Mouse (Mus musculus): ENCODE results near the gene Plrg1. TPM values are rescaled to one million over a fixed set of nuclear protein-coding genes. Genes with fewer than 3 reads are reported as not detected.

Gene Plrg1
- polyA plus RNA-seq (2016; fragmentation: Nextera tagmentation; extraction: Ambion mirVana): 115 and 118 TPM in 2 replicates

DNA sequence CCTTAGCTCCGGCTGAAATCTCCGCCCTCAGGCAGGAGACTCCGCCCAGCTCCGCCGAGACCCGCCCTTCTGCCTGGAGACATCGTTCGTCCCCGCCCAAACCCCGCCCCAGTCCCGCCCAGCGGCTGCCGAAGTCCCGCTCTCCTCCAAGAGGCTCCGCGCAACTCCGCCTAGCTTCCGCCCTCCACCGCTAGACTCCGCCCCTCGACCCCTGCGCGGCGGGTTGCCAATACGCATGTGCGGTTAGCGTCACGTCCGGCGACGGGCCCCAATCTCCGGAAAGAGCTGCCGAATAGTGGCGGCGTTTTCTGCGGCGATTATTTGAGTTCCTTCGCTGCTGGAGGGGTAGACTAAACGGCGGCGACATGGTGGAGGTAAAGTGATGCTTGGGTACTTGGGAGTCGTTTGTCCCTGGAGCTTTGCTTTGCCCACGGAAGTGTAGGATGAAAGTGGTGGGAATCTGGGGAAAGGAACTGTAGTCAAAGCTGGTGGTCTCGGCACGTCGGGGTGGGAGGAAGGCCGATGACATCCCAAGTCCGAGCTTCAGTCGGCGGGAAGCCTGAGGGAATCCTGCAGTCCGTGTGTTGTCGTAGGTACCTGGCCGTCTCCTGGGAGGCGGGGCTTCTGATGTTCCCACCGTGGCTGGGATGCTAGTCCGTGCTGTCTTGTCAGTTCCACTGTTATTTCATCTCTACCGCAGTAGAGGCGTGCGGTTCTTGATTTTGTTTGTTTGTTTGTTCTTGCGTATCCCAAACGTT lies at the start of gene Plrg1:
Gene Plrg1, plus strand, starts transcription at position 242 of the 758 bp plus-strand sequence.
- H3K36me3 ChIP-seq (replicated peaks): peaks cover 26% of the 10 kb centered on the region
- peak within 1 kb of the TSS; percentile 81 for H3K4me3 ChIP-seq (replicated peaks)
- peak within 1 kb of the TSS; percentile 76 for H3K9ac ChIP-seq
- H3K4me1 ChIP-seq: peaks cover 11% of the 10 kb centered on the region
- peak; percentile 99 for ATAC-seq (ENCODE audit: low FRiP score)
- no peaks in the 10 kb centered on the region for H3K27me3 ChIP-seq
- peak within 1 kb of the TSS; percentile 65 for H3K27ac ChIP-seq
- no peaks in the 10 kb centered on the region for H3K9me3 ChIP-seq
- peak within 1 kb of the TSS; percentile 83 for H3K4me2 ChIP-seq
- WGBS: under 1% methylated on average over 59 of the region's 61 CpGs

DNA sequence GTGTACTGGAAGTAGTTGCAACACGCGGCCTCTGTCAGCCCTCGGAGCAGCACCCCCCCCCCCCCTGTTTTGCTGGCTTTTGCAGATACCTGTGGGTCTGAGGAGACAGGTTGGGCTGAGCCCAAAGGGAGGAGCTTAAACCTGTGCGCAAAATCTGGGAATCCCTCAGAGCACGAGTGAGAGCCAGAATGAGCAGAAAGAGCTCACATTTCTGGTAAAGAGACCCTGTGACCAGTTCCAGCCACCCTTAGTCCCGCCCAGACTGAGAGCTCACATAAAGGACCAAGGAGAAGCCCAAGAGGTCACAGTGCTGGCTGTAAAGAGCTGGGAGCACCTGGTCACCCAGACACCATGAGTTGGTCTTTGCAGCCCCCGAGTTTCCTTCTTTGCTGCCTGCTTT lies 47.8 kb upstream of the Plrg1 start, which contains the start of gene Fgg:
Gene Fgg, plus strand, starts transcription at position 168 of the 400 bp plus-strand sequence.
- Histone ChIP-seq H3K27me3 (no peaks in the 10 kb centered on the region; the same call in 1 of the 2 replicates), H3K9ac (no peak within 1 kb of the TSS), H3K36me3 (replicated peaks) (no peaks in the 10 kb centered on the region), H3K4me2 (no peak within 1 kb of the TSS), H3K4me3 (replicated peaks) (no peak within 1 kb of the TSS), H3K9me3 (no peaks in the 10 kb centered on the region), H3K27ac (no peak within 1 kb of the TSS), H3K4me1 (no peaks in the 10 kb centered on the region)
- no peak for ATAC-seq (ENCODE audit: low FRiP score)
- 49% methylated on average over 7 of the region's 7 CpGs for WGBS

DNA sequence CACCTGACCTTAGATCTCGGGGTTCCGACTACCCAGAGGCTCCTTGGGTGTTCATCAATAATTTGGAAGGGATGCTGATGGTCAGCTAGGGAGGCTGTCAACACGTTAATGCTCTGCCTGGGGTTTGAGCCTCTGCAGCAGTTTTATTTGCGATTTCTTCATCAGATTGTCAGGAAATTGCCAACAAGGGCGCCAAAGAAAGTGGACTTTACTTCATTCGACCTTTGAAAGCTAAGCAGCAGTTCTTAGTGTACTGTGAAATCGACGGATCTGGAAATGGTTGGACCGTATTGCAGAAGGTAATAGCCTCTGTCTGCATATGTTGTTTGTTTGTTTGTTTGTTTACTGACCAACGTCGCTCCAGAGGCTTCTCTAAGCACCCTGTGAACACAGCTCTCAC lies 45.0 kb upstream of the Plrg1 start:
- Histone ChIP-seq H3K9ac (no peak overlapping the region), H3K36me3 (replicated peaks) (no peaks in the 10 kb centered on the region), H3K9me3 (no peaks in the 10 kb centered on the region), H3K4me3 (replicated peaks) (no peak overlapping the region), H3K27me3 (no peaks in the 10 kb centered on the region; the same call in 1 of the 2 replicates), H3K27ac (no peak overlapping the region), H3K4me1 (no peaks in the 10 kb centered on the region), H3K4me2 (no peak overlapping the region)
- 81% methylated on average over 11 of the region's 11 CpGs for WGBS
- ATAC-seq (ENCODE audit: low FRiP score): no peak

DNA sequence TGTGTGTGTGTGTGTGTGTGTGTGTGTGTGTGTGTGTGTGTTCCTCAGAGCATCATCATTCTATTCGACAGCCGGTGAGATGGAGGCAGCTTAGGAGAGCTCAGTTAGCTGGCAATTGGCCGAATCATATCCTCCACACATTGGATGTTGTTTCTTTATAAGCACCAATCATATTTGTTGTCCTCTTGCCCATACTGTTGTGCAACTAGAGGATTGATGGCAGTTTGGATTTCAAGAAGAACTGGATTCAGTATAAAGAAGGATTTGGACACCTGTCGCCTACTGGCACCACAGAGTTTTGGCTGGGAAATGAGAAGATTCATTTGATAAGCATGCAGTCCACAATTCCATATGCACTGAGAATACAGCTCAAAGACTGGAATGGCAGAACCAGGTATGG lies 44.2 kb upstream of the Plrg1 start:
- 83% methylated on average over 4 of the region's 4 CpGs for WGBS
- no peaks in the 10 kb centered on the region for H3K36me3 ChIP-seq (replicated peaks)
- H3K4me3 ChIP-seq (replicated peaks): no peak overlapping the region
- H3K4me1 ChIP-seq: no peaks in the 10 kb centered on the region
- no peak overlapping the region for H3K27ac ChIP-seq
- H3K9me3 ChIP-seq: no peaks in the 10 kb centered on the region
- no peak for ATAC-seq (ENCODE audit: low FRiP score)
- H3K9ac ChIP-seq: no peak overlapping the region
- no peak overlapping the region for H3K4me2 ChIP-seq
- H3K27me3 ChIP-seq: no peaks in the 10 kb centered on the region; the same call in 1 of the 2 replicates

DNA sequence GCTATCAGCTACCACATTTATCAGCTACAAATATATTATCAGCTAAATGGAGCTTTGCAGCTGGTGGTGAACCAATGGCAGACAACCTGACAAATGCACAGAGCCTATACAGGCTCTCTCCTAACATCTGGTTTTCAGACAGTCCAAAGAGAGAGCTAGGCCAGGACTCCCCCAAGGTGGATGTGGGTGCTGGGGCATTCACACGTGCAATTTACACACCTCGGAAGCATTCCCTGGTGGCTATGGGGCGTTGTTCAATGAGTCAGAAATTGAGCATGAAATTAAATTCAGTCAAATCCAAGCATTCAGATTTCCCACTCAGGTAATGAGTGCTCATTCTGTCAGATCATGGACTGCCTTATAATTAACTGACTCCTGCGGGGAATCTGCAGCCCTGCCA lies 43.8 kb upstream of the Plrg1 start:
- no peaks in the 10 kb centered on the region for H3K36me3 ChIP-seq (replicated peaks)
- H3K4me3 ChIP-seq (replicated peaks): no peak overlapping the region
- 77% methylated on average over 4 of the region's 4 CpGs for WGBS
- H3K4me2 ChIP-seq: no peak overlapping the region
- no peak overlapping the region for H3K27ac ChIP-seq
- no peak for ATAC-seq (ENCODE audit: low FRiP score)
- no peaks in the 10 kb centered on the region for H3K4me1 ChIP-seq
- no peaks in the 10 kb centered on the region for H3K9me3 ChIP-seq
- no peaks in the 10 kb centered on the region; the same call in 1 of the 2 replicates for H3K27me3 ChIP-seq
- H3K9ac ChIP-seq: no peak overlapping the region

DNA sequence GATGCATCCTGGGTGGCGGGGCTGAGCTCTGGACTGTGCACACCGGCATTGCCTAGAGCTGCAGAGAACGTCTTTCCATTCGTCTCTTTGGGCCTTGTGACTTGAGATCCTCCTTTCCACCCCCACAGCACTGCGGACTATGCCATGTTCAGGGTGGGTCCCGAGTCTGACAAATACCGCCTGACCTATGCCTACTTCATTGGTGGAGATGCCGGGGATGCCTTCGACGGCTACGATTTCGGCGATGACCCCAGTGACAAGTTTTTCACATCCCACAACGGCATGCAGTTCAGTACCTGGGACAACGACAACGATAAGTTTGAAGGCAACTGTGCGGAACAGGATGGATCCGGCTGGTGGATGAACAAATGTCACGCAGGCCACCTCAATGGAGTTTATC lies 42.7 kb upstream of the Plrg1 start:
- no peak for ATAC-seq (ENCODE audit: low FRiP score)
- H3K36me3 ChIP-seq (replicated peaks): no peaks in the 10 kb centered on the region
- H3K4me1 ChIP-seq: no peaks in the 10 kb centered on the region
- H3K27me3 ChIP-seq: no peaks in the 10 kb centered on the region; the same call in 1 of the 2 replicates
- no peaks in the 10 kb centered on the region for H3K9me3 ChIP-seq
- H3K27ac ChIP-seq: no peak overlapping the region
- WGBS: 93% methylated on average over 19 of the region's 19 CpGs
- no peak overlapping the region for H3K4me3 ChIP-seq (replicated peaks)
- H3K9ac ChIP-seq: no peak overlapping the region
- H3K4me2 ChIP-seq: no peak overlapping the region

DNA sequence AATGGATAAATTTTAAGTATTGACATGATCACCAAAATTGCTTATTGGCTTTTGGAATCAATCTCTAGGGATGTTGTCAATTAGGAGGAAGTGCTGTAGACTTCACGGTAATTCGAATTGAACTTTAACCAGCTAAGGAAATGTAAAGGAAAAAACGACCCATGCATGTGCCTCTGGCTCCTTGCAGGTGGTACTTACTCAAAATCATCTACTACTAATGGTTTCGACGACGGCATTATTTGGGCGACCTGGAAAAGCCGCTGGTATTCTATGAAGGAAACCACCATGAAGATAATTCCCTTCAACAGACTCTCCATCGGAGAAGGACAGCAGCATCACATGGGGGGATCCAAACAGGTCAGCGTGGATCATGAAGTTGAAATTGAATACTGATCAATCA lies 41.4 kb upstream of the Plrg1 start:
- 89% methylated on average over 10 of the region's 10 CpGs for WGBS

DNA sequence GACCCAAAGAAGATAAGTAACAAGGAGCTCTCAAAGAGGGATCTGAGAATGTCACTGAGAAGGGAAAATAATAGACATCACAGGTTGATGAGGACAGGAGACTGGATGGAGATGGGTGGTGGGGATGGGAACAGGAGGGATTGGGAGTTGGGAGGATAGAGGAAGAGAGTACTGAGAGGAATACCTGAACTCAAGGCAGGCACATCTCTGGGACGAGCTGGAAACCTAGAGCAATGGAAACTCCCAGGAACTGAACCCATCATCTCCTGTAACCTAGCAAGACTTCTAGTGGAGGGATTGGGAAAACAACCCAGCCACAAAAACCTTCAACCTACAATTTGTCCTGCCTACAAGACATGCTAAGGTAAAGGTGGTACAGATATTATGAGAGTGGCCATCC lies 39.1 kb upstream of the Plrg1 start:
- no peaks in the 10 kb centered on the region for H3K4me1 ChIP-seq
- H3K27ac ChIP-seq: no peak overlapping the region
- H3K27me3 ChIP-seq: no peaks in the 10 kb centered on the region; the same call in 1 of the 2 replicates
- no peaks in the 10 kb centered on the region for H3K9me3 ChIP-seq
- no peak for ATAC-seq (ENCODE audit: low FRiP score)
- H3K4me3 ChIP-seq (replicated peaks): no peak overlapping the region
- H3K9ac ChIP-seq: no peak overlapping the region
- 86% methylated on average over 1 of the region's 1 CpGs for WGBS
- no peak overlapping the region for H3K4me2 ChIP-seq
- no peaks in the 10 kb centered on the region for H3K36me3 ChIP-seq (replicated peaks)

More for the DNA sequence above, 41.4 kb upstream of the Plrg1 start:
- no peak overlapping the region for H3K4me2 ChIP-seq
- H3K9ac ChIP-seq: no peak overlapping the region
- no peak for ATAC-seq (ENCODE audit: low FRiP score)
- H3K4me1 ChIP-seq: no peaks in the 10 kb centered on the region
- H3K27me3 ChIP-seq: no peaks in the 10 kb centered on the region; the same call in 1 of the 2 replicates
- H3K36me3 ChIP-seq (replicated peaks): no peaks in the 10 kb centered on the region
- no peaks in the 10 kb centered on the region for H3K9me3 ChIP-seq
- no peak overlapping the region for H3K4me3 ChIP-seq (replicated peaks)
- H3K27ac ChIP-seq: no peak overlapping the region

DNA sequence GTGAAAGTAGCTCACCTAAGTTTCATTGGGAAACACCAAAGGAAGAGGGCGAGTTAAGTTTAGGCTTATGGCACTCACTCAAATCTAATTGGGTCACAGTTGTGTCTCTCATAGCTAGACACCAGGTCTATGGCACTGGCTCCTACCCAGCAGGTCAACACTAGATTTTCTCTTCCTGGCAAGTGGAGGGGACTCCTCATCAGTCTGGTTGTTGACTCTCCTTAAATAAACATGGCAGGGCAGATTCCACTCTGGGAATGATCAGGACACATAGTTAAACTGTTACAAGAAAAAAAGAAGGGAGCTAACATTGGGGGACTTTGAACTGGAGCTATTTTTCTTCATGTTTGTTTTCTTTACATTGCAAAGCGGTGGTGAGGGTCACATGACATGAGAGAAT lies 34.9 kb upstream of the Plrg1 start:
- no peak overlapping the region for H3K4me3 ChIP-seq (replicated peaks)
- H3K4me2 ChIP-seq: no peak overlapping the region
- WGBS: 84% methylated on average over 2 of the region's 2 CpGs
- no peaks in the 10 kb centered on the region for H3K4me1 ChIP-seq
- H3K9me3 ChIP-seq: no peaks in the 10 kb centered on the region
- ATAC-seq (ENCODE audit: low FRiP score): no peak
- no peaks in the 10 kb centered on the region for H3K27me3 ChIP-seq
- H3K9ac ChIP-seq: no peak overlapping the region
- H3K36me3 ChIP-seq (replicated peaks): no peaks in the 10 kb centered on the region
- H3K27ac ChIP-seq: no peak overlapping the region

DNA sequence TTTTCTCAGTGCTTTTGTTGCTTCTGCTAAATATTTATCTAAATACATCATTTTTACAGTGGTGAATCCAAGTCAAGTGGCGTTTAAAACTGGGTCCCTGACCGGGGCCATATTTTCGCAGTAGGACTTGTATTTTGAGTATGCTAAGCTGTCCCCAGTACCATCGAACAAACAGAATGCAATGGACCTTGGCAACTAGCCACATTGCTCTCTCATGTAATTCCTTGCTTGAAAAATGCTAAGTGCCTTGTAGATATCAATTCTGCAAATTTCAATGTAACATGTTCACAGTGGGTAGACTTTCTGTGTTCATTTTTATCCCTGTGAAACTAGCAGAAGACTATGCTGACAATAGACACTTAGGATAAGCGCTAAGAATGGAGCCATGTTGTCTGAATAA lies 34.1 kb upstream of the Plrg1 start:
- 93% methylated on average over 5 of the region's 5 CpGs for WGBS

DNA sequence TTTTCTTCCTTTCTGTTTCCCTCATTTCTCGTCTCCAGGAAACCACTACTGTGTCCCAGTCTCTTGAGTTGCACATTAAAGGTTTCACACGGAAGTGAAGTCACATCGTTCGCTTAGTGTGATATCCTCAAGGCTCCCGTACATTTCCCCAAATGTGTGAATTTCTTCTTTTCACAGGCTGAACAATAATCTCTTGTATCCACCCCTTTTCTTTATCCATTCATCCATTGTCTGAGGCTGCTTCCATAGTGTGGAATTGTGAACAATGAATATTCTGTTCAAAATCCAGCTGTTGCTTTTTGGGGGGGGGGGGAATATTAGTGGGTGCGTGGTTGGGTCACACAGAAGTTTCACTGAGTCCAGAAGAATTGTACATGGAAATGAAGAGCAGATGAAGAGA lies 30.3 kb upstream of the Plrg1 start:
- no peak overlapping the region for H3K4me3 ChIP-seq (replicated peaks)
- H3K4me1 ChIP-seq: no peaks in the 10 kb centered on the region
- H3K9ac ChIP-seq: no peak overlapping the region
- no peaks in the 10 kb centered on the region for H3K9me3 ChIP-seq
- no peak for ATAC-seq (ENCODE audit: low FRiP score)
- H3K27me3 ChIP-seq: no peaks in the 10 kb centered on the region
- no peak overlapping the region for H3K27ac ChIP-seq
- H3K4me2 ChIP-seq: no peak overlapping the region
- H3K36me3 ChIP-seq (replicated peaks): no peaks in the 10 kb centered on the region
- WGBS: 67% methylated on average over 6 of the region's 6 CpGs

More for the DNA sequence above, 34.1 kb upstream of the Plrg1 start:
- Histone ChIP-seq H3K9ac (no peak overlapping the region), H3K36me3 (replicated peaks) (no peaks in the 10 kb centered on the region), H3K27me3 (no peaks in the 10 kb centered on the region), H3K4me3 (replicated peaks) (no peak overlapping the region), H3K9me3 (no peaks in the 10 kb centered on the region), H3K4me1 (no peaks in the 10 kb centered on the region), H3K4me2 (no peak overlapping the region), H3K27ac (no peak overlapping the region)
- no peak for ATAC-seq (ENCODE audit: low FRiP score)

DNA sequence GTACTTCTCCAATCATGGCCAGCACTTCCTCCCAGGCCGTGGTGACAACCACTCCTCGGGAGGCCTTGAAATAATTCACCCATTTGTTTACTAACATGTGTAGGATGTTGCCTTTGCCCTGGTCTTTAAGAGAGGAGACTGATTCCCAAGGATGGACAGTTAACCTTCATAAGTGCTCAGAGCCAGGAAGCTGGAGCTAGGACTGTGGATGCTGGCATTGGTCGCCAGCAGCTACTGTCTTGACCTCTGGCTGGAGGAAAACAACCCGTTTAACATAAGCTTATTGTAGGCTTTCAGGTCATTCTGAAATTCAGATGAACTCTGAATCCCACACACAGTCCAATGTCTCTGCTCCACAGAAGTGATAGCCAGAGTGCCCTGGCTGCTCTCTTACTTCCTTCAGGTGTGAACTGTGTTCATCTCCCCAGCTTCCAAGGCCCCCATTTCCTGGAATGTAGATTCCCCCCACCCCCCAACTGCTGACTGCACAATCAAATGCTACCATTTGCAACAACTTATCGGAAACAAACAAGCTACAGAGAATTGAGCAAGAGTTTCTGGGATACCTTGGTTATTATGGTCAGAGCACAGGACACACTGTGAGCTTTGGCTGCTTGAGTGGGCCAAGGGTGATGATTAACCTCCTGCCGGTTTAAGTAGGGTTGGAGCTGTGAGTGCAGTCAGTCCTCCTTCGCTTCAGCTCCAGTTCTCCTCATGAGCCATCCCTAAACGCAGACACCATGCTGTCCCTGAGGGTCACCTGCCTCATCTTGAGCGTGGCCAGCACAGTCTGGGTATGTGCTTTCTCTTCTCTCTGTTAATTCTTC lies 29.6 kb upstream of the Plrg1 start, which contains the start of gene Fga:
Gene Fga, plus strand, starts transcription at position 602 of the 827 bp plus-strand sequence.
- no peak for ATAC-seq (ENCODE audit: low FRiP score)
- Histone ChIP-seq H3K9me3 (no peaks in the 10 kb centered on the region), H3K4me2 (no peak within 1 kb of the TSS), H3K27ac (no peak within 1 kb of the TSS), H3K9ac (no peak within 1 kb of the TSS), H3K4me1 (no peaks in the 10 kb centered on the region), H3K4me3 (replicated peaks) (no peak within 1 kb of the TSS), H3K27me3 (no peaks in the 10 kb centered on the region), H3K36me3 (replicated peaks) (no peaks in the 10 kb centered on the region)
- WGBS: 81% methylated on average over 9 of the region's 9 CpGs
